Mouse (Mus musculus) CH12.LX (cell line): ENCODE results near the gene Serac1. TPM values are rescaled to one million over a fixed set of nuclear protein-coding genes. Genes with fewer than 3 reads are reported as not detected.

Source experiments
- DNase-seq: peaks from one replicate; pipeline ENCODE4 v3.0.0-alpha.2; 2013; ENCODE audit errors: extremely low read depth
- H3K27ac ChIP-seq: 2 replicates; pipeline ENCODE4 v1.5.1; 2012; ENCODE audit warnings: low read depth, mild to moderate bottlenecking, control low read depth, moderate library complexity; ENCODE audit not compliant: insufficient read depth
- H3K27me3 ChIP-seq: replicated peaks from 2 replicates; pipeline ENCODE3; 2012; ENCODE audit warnings: inconsistent platforms
- H3K36me3 ChIP-seq, 2 experiments: replicated peaks in 1 of 2; 2 replicates each; pipeline versions ENCODE3 to v1.6.1; 2012; ENCODE audit warnings: inconsistent platforms in 1 of 2, low read length in 1 of 2, mild to moderate bottlenecking in 1 of 2, mixed read lengths in 1 of 2, moderate library complexity in 1 of 2; ENCODE audit not compliant: control insufficient read depth in 1 of 2, insufficient read depth in 1 of 2
- H3K4me1 ChIP-seq, 2 experiments: 2 replicates each; pipeline ENCODE4 v1.6.1; 2012; ENCODE audit warnings: inconsistent platforms in 1 of 2, moderate library complexity in 1 of 2; ENCODE audit not compliant: insufficient read depth in 2 of 2, control insufficient read depth in 1 of 2
- H3K4me2 ChIP-seq: 2 replicates; pipeline ENCODE4 v1.6.1; 2012; ENCODE audit warnings: low read depth, mild to moderate bottlenecking, control low read depth; ENCODE audit not compliant: poor library complexity, insufficient read depth, severe bottlenecking
- H3K4me3 ChIP-seq, 3 experiments: fragments of 150-350 bp in 1 of 3; sonication (generic) in 1 of 3; replicated peaks in 1 of 3; 2 replicates each; pipeline versions ENCODE3 to v1.5.1; 2011 to 2012; ENCODE audit warnings: low read depth in 2 of 3, low read length in 2 of 3, mild to moderate bottlenecking in 2 of 3, moderate library complexity in 2 of 3, control low read depth in 1 of 3, improper control_type of control experiment in 1 of 3, inconsistent platforms in 1 of 3, mixed read lengths in 1 of 3; ENCODE audit not compliant: poor library complexity in 1 of 3
- H3K79me2 ChIP-seq: replicated peaks from 2 replicates; pipeline ENCODE4 v1.6.1; 2012; ENCODE audit warnings: mild to moderate bottlenecking, moderate library complexity; ENCODE audit not compliant: control insufficient read depth, poor library complexity, insufficient read depth, severe bottlenecking; ENCODE audit errors: extremely low read depth
- H3K9ac ChIP-seq: 2 replicates; pipeline ENCODE4 v1.6.1; 2012; ENCODE audit warnings: low read depth, mild to moderate bottlenecking, control low read depth, moderate library complexity; ENCODE audit not compliant: insufficient read depth
- H3K9me3 ChIP-seq: replicated peaks from 2 replicates; pipeline ENCODE3; 2012; ENCODE audit warnings: low read length, inconsistent platforms, mixed read lengths
- BHLHE40 ChIP-seq: IDR thresholded peaks from 2 replicates; pipeline ENCODE4 v1.6.1; 2011; ENCODE audit warnings: mild to moderate bottlenecking, low read depth, low read length, improper control_type of control experiment
- CHD1 ChIP-seq: IDR thresholded peaks from 2 replicates; pipeline ENCODE4 v1.6.1; 2012; ENCODE audit warnings: low read depth, low read length, improper control_type of control experiment, inconsistent platforms
- CTCF ChIP-seq, 2 experiments: IDR thresholded peaks in 1 of 2; conservative IDR thresholded peaks in 1 of 2; 2 replicates each; pipeline ENCODE4 v1.5.1; 2011 to 2012; ENCODE audit warnings: low read depth in 2 of 2, low read length in 2 of 2, improper control_type of control experiment in 1 of 2, inconsistent platforms in 1 of 2, mild to moderate bottlenecking in 1 of 2, moderate library complexity in 1 of 2
- ELF1 ChIP-seq: IDR thresholded peaks from 2 replicates; pipeline ENCODE4 v1.6.1; 2014; ENCODE audit warnings: low read depth, mild to moderate bottlenecking, inconsistent platforms, low read length, improper control_type of control experiment
- EP300 ChIP-seq: IDR thresholded peaks from 2 replicates; pipeline ENCODE4 v1.6.1; 2011; ENCODE audit warnings: low read length, improper control_type of control experiment
- ETS1 ChIP-seq: conservative IDR thresholded peaks from 2 replicates; pipeline ENCODE4 v1.6.1; 2012; ENCODE audit warnings: low read depth, mild to moderate bottlenecking, inconsistent platforms, low read length, improper control_type of control experiment, moderate library complexity
- GABPA ChIP-seq: IDR thresholded peaks from 2 replicates; pipeline ENCODE4 v1.6.1; 2012; ENCODE audit warnings: low read depth, low read length, improper control_type of control experiment, inconsistent platforms; ENCODE audit not compliant: insufficient replicate concordance
- JUN ChIP-seq: IDR thresholded peaks from 2 replicates; pipeline ENCODE4 v1.6.1; 2011; ENCODE audit warnings: low read depth, mild to moderate bottlenecking, low read length, improper control_type of control experiment, moderate library complexity; ENCODE audit not compliant: insufficient read depth
- MAZ ChIP-seq: IDR thresholded peaks from 2 replicates; pipeline ENCODE4 v1.6.1; 2012; ENCODE audit warnings: low read depth, mild to moderate bottlenecking, inconsistent platforms, low read length, improper control_type of control experiment, moderate library complexity
- MXI1 ChIP-seq: IDR thresholded peaks from 2 replicates; pipeline ENCODE4 v1.6.1; 2011; ENCODE audit warnings: mild to moderate bottlenecking, low read depth, low read length, improper control_type of control experiment
- NELFE ChIP-seq: IDR thresholded peaks from 2 replicates; pipeline ENCODE4 v1.6.1; 2011; ENCODE audit warnings: low read depth, low read length, improper control_type of control experiment
- PAX5 ChIP-seq: IDR thresholded peaks from 2 replicates; pipeline ENCODE4 v1.6.1; 2012; ENCODE audit warnings: low read length, inconsistent platforms, mixed read lengths
- RAD21 ChIP-seq: IDR thresholded peaks from 2 replicates; pipeline ENCODE4 v1.6.1; 2011; ENCODE audit warnings: low read depth, mild to moderate bottlenecking, low read length, improper control_type of control experiment, moderate library complexity
- TBP ChIP-seq: conservative IDR thresholded peaks from 2 replicates; pipeline ENCODE4 v1.6.1; 2011; ENCODE audit warnings: low read depth, low read length, improper control_type of control experiment
- TCF12 ChIP-seq: IDR thresholded peaks from 2 replicates; pipeline ENCODE4 v1.6.1; 2014; ENCODE audit warnings: low read depth, mild to moderate bottlenecking, inconsistent platforms, low read length, improper control_type of control experiment
- USF1 ChIP-seq: IDR thresholded peaks from 2 replicates; pipeline ENCODE4 v1.6.1; 2014; ENCODE audit warnings: low read depth, mild to moderate bottlenecking, inconsistent platforms, low read length, improper control_type of control experiment
- ZC3H11A ChIP-seq: IDR thresholded peaks from 2 replicates; pipeline ENCODE4 v1.6.1; 2012; ENCODE audit warnings: low read depth, mild to moderate bottlenecking, inconsistent platforms, low read length, improper control_type of control experiment
- ZNF384 ChIP-seq: IDR thresholded peaks from 2 replicates; pipeline ENCODE4 v1.6.1; 2012; ENCODE audit warnings: low read depth, low read length, improper control_type of control experiment, inconsistent platforms
- dilution Hi-C: fragments of 300-500 bp; cut with MboI; formaldehyde crosslinking; loops from 2 replicates; pipeline ENCODE4 v1.14.3; 2020; ENCODE audit warnings: low sequenced_read_pairs; ENCODE audit not compliant: extremely low pct_unique_long_range_greater_than_20kb, extremely low pct_ligation_motif_present
- in situ Hi-C: fragments of 300-500 bp; cut with MboI; formaldehyde crosslinking; loops from 3 replicates; pipeline ENCODE4 v1.14.3; 2019; ENCODE audit warnings: low sequenced_read_pairs, low pct_ligation_motif_present, low pct_unique_long_range_greater_than_20kb, mixed read lengths
- polyA plus RNA-seq: library from polyadenylated mRNA; unstranded; fragments of >175 nt; gene quantifications from 2 replicates; pipeline ENCODE4 v1.2.1, GENCODE M21; 2012; ENCODE audit warnings: low read depth; ENCODE audit not compliant: insufficient read length
- total RNA-seq, 2 experiments: library from RNA; depleted of rRNA; stranded (reverse); fragments of 300-350 nt in 1 of 2; fragments of >200 nt in 1 of 2; gene quantifications; 2 replicates each; pipeline ENCODE4 v1.2.3; 2012 to 2014

The Serac1 gene
- total and polyA plus RNA-seq, 3 experiments: 1.9 to 2.9 (median 2.1) TPM

DNA sequence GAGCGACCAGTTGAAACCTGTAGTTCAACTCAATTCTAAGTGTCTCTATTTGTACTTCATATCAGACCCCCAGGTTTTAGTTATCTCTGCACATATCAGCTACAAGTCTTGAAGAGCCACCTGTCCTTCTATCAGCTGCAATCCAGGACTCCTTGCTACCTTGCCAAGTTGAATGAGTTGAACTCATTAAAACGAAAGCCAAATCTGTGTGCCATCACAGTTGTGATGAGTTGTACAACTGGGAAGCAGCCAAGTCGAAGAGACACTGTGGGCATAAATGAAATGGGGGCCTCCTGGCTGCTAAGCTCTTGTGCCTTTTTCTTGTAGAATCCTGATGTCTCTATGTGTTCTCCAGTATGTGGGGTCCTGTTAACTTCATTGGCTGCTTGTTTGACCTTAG, 45.9 kb upstream of the Serac1 start:
- Histone ChIP-seq H3K27ac (no peak overlapping the region), H3K4me3 (no peak overlapping the region), H3K9ac (no peak overlapping the region), H3K27me3 (no peaks in the 10 kb centered on the region), H3K4me2 (no peak overlapping the region), H3K79me2 (no peaks in the 10 kb centered on the region), H3K4me1 (peaks cover 20 to 51% of the 10 kb centered on the region in 2 experiments), H3K36me3 (peaks cover 11 to 28% of the 10 kb centered on the region in 2 experiments), H3K9me3 (no peaks in the 10 kb centered on the region)
- dilution Hi-C loops: no loop called here
- in situ Hi-C loops: no loop called here
- TF ChIP-seq PAX5 (no peak), MXI1 (no peak), ELF1 (no peak), GABPA (no peak), TBP (no peak), ETS1 (no peak), RAD21 (no peak), CHD1 (no peak)
- DNase-seq: no peak

DNA sequence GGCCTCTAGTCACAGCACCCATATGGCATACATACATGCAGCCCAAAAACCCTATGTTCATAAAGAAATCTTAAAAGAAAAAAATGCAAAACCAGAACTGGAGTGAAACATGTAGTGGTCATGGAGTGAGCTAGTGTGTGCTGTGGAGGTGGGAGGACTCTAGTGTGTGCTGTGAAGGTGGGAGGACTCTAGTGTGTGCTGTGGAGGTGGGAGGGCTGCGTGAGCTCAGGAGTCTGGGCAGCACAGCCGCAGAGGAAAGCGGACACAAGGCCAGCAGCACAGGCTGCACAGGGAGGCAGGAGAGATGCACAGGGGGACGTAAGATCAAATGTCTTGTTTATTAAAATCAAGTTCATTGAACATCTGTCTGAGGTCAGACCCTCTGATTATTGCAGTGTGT, 44.2 kb upstream of the Serac1 start:
- Histone ChIP-seq H3K79me2 (no peaks in the 10 kb centered on the region), H3K27me3 (no peaks in the 10 kb centered on the region), H3K4me3 (no peak overlapping the region), H3K4me1 (peaks cover 13 to 56% of the 10 kb centered on the region in 2 experiments), H3K9ac (no peak overlapping the region), H3K36me3 (peaks cover 11 to 35% of the 10 kb centered on the region in 2 experiments), H3K27ac (no peak overlapping the region; the same call in 1 of the 2 replicates), H3K4me2 (no peak overlapping the region; the same call in 1 of the 2 replicates), H3K9me3 (no peaks in the 10 kb centered on the region)
- in situ Hi-C loops: no loop called here
- no peak for TF ChIP-seq CTCF (conservative IDR thresholded peaks at IDR 0.05 in 1 of 2, IDR thresholded peaks at IDR 0.05 in 1 of 2; ENCODE audit: low read depth in 2 of 2, low read length in 2 of 2)
- TF ChIP-seq ZNF384: no peak
- no peak for TF ChIP-seq EP300
- TF ChIP-seq BHLHE40: no peak
- no peak for TF ChIP-seq NELFE
- no peak for TF ChIP-seq ZC3H11A
- TF ChIP-seq TBP: no peak
- TF ChIP-seq RAD21: no peak
- TF ChIP-seq MAZ: no peak
- no peak for TF ChIP-seq USF1
- TF ChIP-seq TCF12: no peak
- TF ChIP-seq JUN: no peak
- DNase-seq: no peak
- dilution Hi-C loops: no loop called here
